Comparison of ENCODE assay signal across 25 mouse cellular contexts in the genomic region with DNA sequence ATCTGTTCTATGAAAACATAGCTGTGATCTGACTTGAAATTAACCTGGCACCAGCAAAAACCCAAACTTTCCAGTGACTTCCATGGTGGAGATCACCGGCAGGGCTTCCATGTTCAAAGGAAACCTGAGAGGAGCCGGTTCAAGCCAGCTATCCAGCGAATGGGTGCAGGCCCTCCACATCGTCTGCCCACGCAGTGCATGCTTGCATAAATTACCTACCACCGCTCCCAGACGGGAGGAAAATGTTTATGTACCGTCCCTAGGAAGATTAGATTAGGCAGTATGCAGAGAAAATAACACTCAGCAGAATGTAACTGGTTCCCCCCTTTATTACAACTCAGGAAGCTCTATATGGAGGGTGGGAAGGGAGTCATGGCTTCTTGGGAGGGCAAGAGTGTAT.
DNase-seq lines count a peak whose midpoint lies in the region; ATAC-seq and TF ChIP-seq lines count a peak whose summit lies in the region.
"Had no signal": no experiment of that assay in that cellular context is flagged by ENCODE, and none has a peak within 500 bp of the region (broad histone marks: within the 10 kb centered on the region; RNA-seq: fewer than 3 reads in every experiment).

No protein-coding gene starts in this region.

- no peaks in the 10 kb centered on the region for H3K27me3 ChIP-seq in heart, embryonic 13.5 days (replicated peaks)
- no peaks in the 10 kb centered on the region for H3K27me3 ChIP-seq in embryonic facial prominence, embryonic 14.5 days (replicated peaks; ENCODE audit: control insufficient read depth, insufficient read depth, low read length)
- H3K27me3 ChIP-seq: forebrain, embryonic 12.5 days; intestine, embryonic 15.5 days; liver, embryonic 13.5 days; stomach, embryonic 15.5 days had no signal

- no peak for ATAC-seq in heart, embryonic 13.5 days (ENCODE audit: extremely low read depth, insufficient number of reproducible peaks, low FRiP score, low TSS enrichment)
- 0 out of 2 replicates have a peak, but pooled peaks have one; percentile 26 for ATAC-seq in embryonic facial prominence, embryonic 14.5 days (ENCODE audit: low read depth)
- ATAC-seq: activated CD4-positive, CD25-positive, alpha-beta regulatory T cell, adult 4 months; forebrain, postnatal 0 days; hindbrain, postnatal 0 days; intestine, embryonic 15.5 days; midbrain, embryonic 16.5 days had no signal

- 0 out of 2 replicates have a peak overlapping the region, but pooled peaks have one; percentile 15 for H3K27ac ChIP-seq in heart, embryonic 13.5 days (replicated peaks)
- peak overlapping the region; percentile 24; the same call in 1 of the 2 replicates for H3K27ac ChIP-seq in embryonic facial prominence, embryonic 14.5 days (replicated peaks; ENCODE audit: low read depth, low read length)
- H3K27ac ChIP-seq in embryonic fibroblast, embryonic 13.5 days (ENCODE audit: insufficient read depth, low read length) = peak overlapping the region; percentile 83
- H3K27ac ChIP-seq: forebrain, embryonic 12.5 days; hindbrain, postnatal 0 days; intestine, embryonic 15.5 days; liver, embryonic 13.5 days; stomach, embryonic 15.5 days had no signal

- intact Hi-C loops in heart, postnatal 36 days (cut with DNase I) = no loop called here

- TF ChIP-seq POLR2A in embryonic fibroblast, embryonic 13.5 days (IDR thresholded peaks at IDR 0.05; ENCODE audit: low read depth, low read length) = no peak

- no peaks in the 10 kb centered on the region for H3K9me3 ChIP-seq in heart, embryonic 13.5 days
- H3K9me3 ChIP-seq in embryonic facial prominence, embryonic 14.5 days (ENCODE audit: control insufficient read depth, low read length) = no peaks in the 10 kb centered on the region
- H3K9me3 ChIP-seq: forebrain, embryonic 12.5 days; intestine, embryonic 15.5 days; liver, embryonic 13.5 days; stomach, embryonic 15.5 days had no signal

- 34% methylated on average over 8 of the region's 8 CpGs for WGBS in heart, embryonic 13.5 days
- WGBS in embryonic facial prominence, embryonic 14.5 days = 56% methylated on average over 8 of the region's 8 CpGs

- H3K4me1 ChIP-seq in heart, embryonic 13.5 days = peaks cover 35% of the 10 kb centered on the region
- no peaks in the 10 kb centered on the region for H3K4me1 ChIP-seq in embryonic facial prominence, embryonic 14.5 days (ENCODE audit: control insufficient read depth, insufficient read depth, low read length)
- 0 out of 2 replicates have a peak, but pooled peaks cover 6% of the 10 kb centered on the region for H3K4me1 ChIP-seq in embryonic fibroblast, embryonic 13.5 days (ENCODE audit: control insufficient read depth, insufficient read depth, low read length)
- H3K4me1 ChIP-seq: intestine, embryonic 15.5 days; liver, embryonic 13.5 days; stomach, embryonic 15.5 days had no signal

- TF ChIP-seq CTCF in embryonic fibroblast, embryonic 13.5 days (IDR thresholded peaks at IDR 0.05; ENCODE audit: borderline replicate concordance, insufficient read depth, low read length) = no peak

- no peak overlapping the region for H3K4me2 ChIP-seq in heart, embryonic 13.5 days
- H3K4me2 ChIP-seq in embryonic facial prominence, embryonic 14.5 days (ENCODE audit: low read depth, low read length) = no peak overlapping the region
- H3K4me2 ChIP-seq: forebrain, embryonic 12.5 days; intestine, embryonic 15.5 days; liver, embryonic 13.5 days; midbrain, embryonic 11.5 days; stomach, embryonic 15.5 days had no signal

- H3K4me3 ChIP-seq in heart, embryonic 13.5 days = no peak overlapping the region
- no peak overlapping the region for H3K4me3 ChIP-seq in embryonic facial prominence, embryonic 14.5 days (ENCODE audit: low read depth, low read length)
- no peak overlapping the region for H3K4me3 ChIP-seq in embryonic fibroblast, embryonic 13.5 days (ENCODE audit: insufficient read depth, low read length)
- H3K4me3 ChIP-seq: forebrain, embryonic 12.5 days; intestine, embryonic 15.5 days; liver, embryonic 13.5 days; stomach, embryonic 15.5 days had no signal

- DNase-seq in heart, postnatal 36 days = no peak
- peak; percentile 41 to 45 for DNase-seq in kidney, postnatal 4 days
- no peak for DNase-seq in kidney, postnatal 10 days
- peak; percentile 52 for DNase-seq in embryonic facial prominence, embryonic 14.5 days (ENCODE audit: low spot score)
- DNase-seq in layer of hippocampus, adult 18-20 months (ENCODE audit: low spot score in 2 of 2) = no peak
- DNase-seq: adrenal gland, adult 2 months; adrenal gland, postnatal 36 days; B cell, adult 2 months; cerebellum, adult 2 months; cerebellum, postnatal 25 days; forebrain, postnatal 0 days; kidney, adult 8-10 months; liver, embryonic 13.5 days; lung, adult 18-20 months; right cerebral cortex, postnatal 25 days; thymus, postnatal 14 days had no signal

- H3K36me3 ChIP-seq in heart, embryonic 13.5 days = 0 out of 2 replicates have a peak, but pooled peaks cover 3% of the 10 kb centered on the region
- H3K36me3 ChIP-seq in embryonic facial prominence, embryonic 14.5 days (ENCODE audit: control insufficient read depth, insufficient read depth, low read length) = no peaks in the 10 kb centered on the region
- H3K36me3 ChIP-seq: forebrain, embryonic 12.5 days; intestine, embryonic 15.5 days; liver, embryonic 13.5 days; stomach, embryonic 15.5 days had no signal

- no peak overlapping the region for H3K9ac ChIP-seq in heart, embryonic 13.5 days
- H3K9ac ChIP-seq in embryonic facial prominence, embryonic 14.5 days (ENCODE audit: low read depth, low read length) = no peak overlapping the region
- H3K9ac ChIP-seq: forebrain, embryonic 12.5 days; forebrain, postnatal 0 days; intestine, embryonic 15.5 days; liver, embryonic 13.5 days; stomach, embryonic 15.5 days had no signal

Comparison
In these comparisons a context has a peak if more than half of its experiments do, and no peak if none do; other contexts are left out.
1. DNase-seq: peak in kidney, postnatal 4 days (2 of 2) and embryonic facial prominence, embryonic 14.5 days (single experiment); none in heart, postnatal 36 days (0 of 2), kidney, postnatal 10 days (single experiment) and layer of hippocampus, adult 18-20 months (0 of 2).
2. H3K27ac ChIP-seq: peak in every context shown above with its lines; median percentile 83 in embryonic fibroblast, embryonic 13.5 days; 24 in embryonic facial prominence, embryonic 14.5 days; 15 in heart, embryonic 13.5 days.